Mouse (Mus musculus): ENCODE results near the gene Edn2.

DNA sequence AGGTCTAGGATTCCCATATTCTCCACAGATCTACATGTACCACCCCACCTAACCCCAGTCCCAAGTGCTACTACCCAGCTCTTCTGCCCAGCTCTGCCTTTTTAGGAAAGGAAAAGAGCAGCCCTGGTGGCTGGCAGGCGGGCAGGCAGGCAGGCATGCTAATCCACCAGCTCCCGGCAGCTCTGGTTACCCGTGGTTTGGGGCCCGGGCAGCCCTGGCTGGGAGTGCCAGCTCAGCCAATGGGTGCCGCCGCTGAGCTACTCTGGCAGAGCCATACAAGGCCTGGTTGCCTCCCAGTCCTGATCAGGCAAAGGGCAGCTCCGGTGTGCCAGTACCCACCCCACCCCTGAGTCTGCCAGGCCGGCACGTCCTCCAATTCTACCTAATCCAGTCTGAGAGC is 18.1 kb upstream of the Edn2 start:
- TF ChIP-seq CTCF (IDR thresholded peaks at IDR 0.05; ENCODE audit: insufficient read depth, low read length) (no peak), POLR2A (IDR thresholded peaks at IDR 0.05; ENCODE audit: borderline replicate concordance, extremely low read depth, low read depth, low read length) (no peak)
